Mouse (Mus musculus) mouse trophoblast stem cell (cell line): ENCODE data around the gene Rela.
"Not testable (repeated sequence)": the region's sequence is repeated elsewhere in the genome, so short reads cannot be mapped to it uniquely, and the experiment has no call there.

Source experiments
- in situ Hi-C, 2 experiments: fragments of 300-500 bp; cut with MseI, MboI; formaldehyde crosslinking; loops; 2 replicates in 1 of 2; 3 replicates in 1 of 2; pipeline ENCODE4 v1.15.1; 2025

The Rela gene

GRCm38 (mm10) chr19:5664669-5665257, 27.5 kb downstream of the Rela start:
- in situ Hi-C loops: no loop called here

- in situ Hi-C loops: no loop called here
Observed at GRCm38 (mm10) chr19:5665465-5665864, 28.2 kb downstream of the Rela start.

- in situ Hi-C loops: no loop called here
Observed at GRCm38 (mm10) chr19:5666386-5666785, 29.1 kb downstream of the Rela start.

- in situ Hi-C loops: no loop called here
Observed at GRCm38 (mm10) chr19:5668372-5668771, 31.1 kb downstream of the Rela start.

GRCm38 (mm10) chr19:5680432-5680831, 43.1 kb downstream of the Rela start:
- in situ Hi-C loops: no loop called here

GRCm38 (mm10) chr19:5684236-5684635, 47.0 kb downstream of the Rela start:
- in situ Hi-C loops: no loop called here

GRCm38 (mm10) chr19:5684985-5685384, 47.7 kb downstream of the Rela start:
- in situ Hi-C loops: no loop called here

- in situ Hi-C loops: no loop called here
Observed at GRCm38 (mm10) chr19:5685431-5685830, 48.1 kb downstream of the Rela start.

- in situ Hi-C loops: no loop called here
Observed at GRCm38 (mm10) chr19:5685861-5686260, 48.6 kb downstream of the Rela start.

- in situ Hi-C loops: no loop called here
Observed at GRCm38 (mm10) chr19:5686437-5686836, 49.2 kb downstream of the Rela start.

- in situ Hi-C loops: not testable (repeated sequence)
Observed at GRCm38 (mm10) chr19:5686954-5687353, 49.7 kb downstream of the Rela start.

- in situ Hi-C loops: no loop called here
Observed at GRCm38 (mm10) chr19:5687738-5688137, 50.5 kb downstream of the Rela start.

- in situ Hi-C loops: no loop called here
Observed at GRCm38 (mm10) chr19:5688200-5689087, 51.2 kb downstream of the Rela start, which contains the start of the genes Map3k11 and Pcnx3. Map3k11 (plus strand) TSS chr19:5688742. Pcnx3 (minus strand) TSS chr19:5688908.

GRCm38 (mm10) chr19:5689088-5689428, 51.8 kb downstream of the Rela start:
- in situ Hi-C loops: no loop called here

- in situ Hi-C loops: no loop called here
Observed at GRCm38 (mm10) chr19:5689565-5690342, 52.5 kb downstream of the Rela start.

GRCm38 (mm10) chr19:5690343-5690735, 53.1 kb downstream of the Rela start:
- in situ Hi-C loops: no loop called here

- in situ Hi-C loops: no loop called here
Observed at GRCm38 (mm10) chr19:5691601-5692000, 54.3 kb downstream of the Rela start.

GRCm38 (mm10) chr19:5692086-5692912, 55.0 kb downstream of the Rela start:
- in situ Hi-C loops: no loop called here

- in situ Hi-C loops: no loop called here
Observed at GRCm38 (mm10) chr19:5692913-5693396, 55.7 kb downstream of the Rela start.

- in situ Hi-C loops: no loop called here
Observed at GRCm38 (mm10) chr19:5693801-5694200, 56.5 kb downstream of the Rela start.

- in situ Hi-C loops: no loop called here
Observed at GRCm38 (mm10) chr19:5695849-5696462, 58.7 kb downstream of the Rela start.
